ENCODE assay signal across 26 mouse cellular contexts in genomic region chr9:110965062-110965909, GRCm38 (mm10). TPM values are rescaled to one million over a fixed set of nuclear protein-coding genes. Genes with fewer than 3 reads are reported as not detected.
DNase-seq lines count a peak whose midpoint lies in the region; ATAC-seq and TF ChIP-seq lines count a peak whose summit lies in the region.
"Had no signal": no experiment of that assay in that cellular context is flagged by ENCODE, and none has a peak within 500 bp of the region (broad histone marks: within the 10 kb centered on the region; RNA-seq: fewer than 3 reads in every experiment).

No protein-coding gene starts in this region.

- no peak for TF ChIP-seq POLR2A in thymus, adult 2 months (IDR thresholded peaks at IDR 0.05; ENCODE audit: control insufficient read depth, extremely low read depth, insufficient read depth, low read length, poor library complexity)

- TF ChIP-seq CTCF in thymus, adult 2 months (IDR thresholded peaks at IDR 0.05; ENCODE audit: borderline replicate concordance, control insufficient read depth, extremely low read depth, insufficient read depth, low read length, poor library complexity), result no peak

- H3K27me3 ChIP-seq in thymus, adult 2 months (ENCODE audit: control insufficient read depth, insufficient read depth, low read length), result no peaks in the 10 kb centered on the region
- H3K27me3 ChIP-seq: heart, embryonic 13.5 days; limb, embryonic 12.5 days; liver, embryonic 15.5 days; neural tube, embryonic 15.5 days; Patski had no signal

- H3K27ac ChIP-seq in thymus, adult 2 months (ENCODE audit: control insufficient read depth, insufficient read depth, low read length), result no peak overlapping the region
- H3K27ac ChIP-seq: heart, embryonic 13.5 days; kidney, postnatal 0 days; left cerebral cortex, adult 2 months; limb, embryonic 12.5 days; liver, embryonic 15.5 days; midbrain, embryonic 10.5 days; neural tube, embryonic 15.5 days had no signal

- H3K36me3 ChIP-seq in thymus, adult 2 months (ENCODE audit: control insufficient read depth, insufficient read depth, low read length), result no peaks in the 10 kb centered on the region
- H3K36me3 ChIP-seq: heart, embryonic 13.5 days; limb, embryonic 12.5 days; liver, embryonic 15.5 days; midbrain, embryonic 10.5 days; neural tube, embryonic 15.5 days had no signal

- peak; percentile 46 for ATAC-seq in megakaryocyte progenitor cell, adult 5-6 weeks (replicated peaks; ENCODE audit: poor library complexity)
- ATAC-seq in megakaryocyte-erythroid progenitor cell, adult 5-6 weeks (replicated peaks; ENCODE audit: low FRiP score, low TSS enrichment, poor library complexity, severe bottlenecking), result no peak
- no peak for ATAC-seq in cerebellum, adult (ENCODE audit: insufficient number of reproducible peaks, low FRiP score, low TSS enrichment)
- ATAC-seq: forebrain, embryonic 14.5 days; hindbrain, embryonic 16.5 days; Patski had no signal

- DNase-seq in thymus, postnatal 0 days (ENCODE audit: low spot score), result peak; percentile 38
- DNase-seq in thymus, adult 2 months, result no peak
- peak; percentile 89 for DNase-seq in ES-CJ7 (ENCODE audit: low read depth, low spot score)
- no peak for DNase-seq in gastrocnemius, adult 18-20 months (ENCODE audit: low spot score)
- DNase-seq: cerebellum, adult 11-12 months; heart, postnatal 36 days; kidney, adult 11 months; lung, postnatal 14 days had no signal

- no peaks in the 10 kb centered on the region for H3K4me1 ChIP-seq in thymus, adult 2 months (replicated peaks; ENCODE audit: control insufficient read depth, insufficient read depth, low read length)
- H3K4me1 ChIP-seq: limb, embryonic 12.5 days; liver, embryonic 15.5 days; midbrain, embryonic 10.5 days; neural tube, embryonic 15.5 days had no signal

- 94% methylated on average over 22 of the region's 22 CpGs for WGBS in thymus, adult 2 months

- no peak overlapping the region for H3K4me3 ChIP-seq in thymus, adult 2 months (ENCODE audit: control insufficient read depth, insufficient read depth, low read length)
- H3K4me3 ChIP-seq: erythroblast, embryonic 14.5 days; heart, embryonic 13.5 days; left cerebral cortex, adult 2 months; limb, embryonic 12.5 days; liver, embryonic 15.5 days; midbrain, embryonic 10.5 days; neural tube, embryonic 15.5 days had no signal

RNA-seq across cellular contexts. Expression of gene Lrrc2, which starts 13.9 kb away (rescaled TPM):
- 0.08 and 0.38 TPM in 2 replicates for polyA plus RNA-seq in thymus, postnatal 0 days (2015; fragmentation: Nextera tagmentation; extraction: Ambion mirVana)
- polyA plus RNA-seq in thymus, adult 2 months (2012; rRNA removed), result 0.03 and 1.1 TPM in 2 replicates
- 0.35 TPM in 1 of 2 replicates, not detected in the other for total RNA-seq in megakaryocyte progenitor cell, adult 5-6 weeks (2015)
- not detected in 2 replicates for total RNA-seq in megakaryocyte progenitor cell, adult 5-6 weeks (2017)
- 1.2 TPM in 1 of 2 replicates, not detected in the other for total RNA-seq in megakaryocyte-erythroid progenitor cell, adult 5-6 weeks (2014; fragmentation: Nextera tagmentation)
- total RNA-seq in megakaryocyte-erythroid progenitor cell, adult 5-6 weeks (2017), result 0.72 TPM in 1 of 2 replicates, not detected in the other
- total RNA-seq in gastrocnemius, adult 18-20 months (2021), result 100 to 1,000 TPM in 1 of 2 experiments, 10 to 100 TPM in 1; 82.8 to 112 TPM
- polyA plus RNA-seq: erythroblast, embryonic 14.5 days; Patski had no signal

RNA-seq across cellular contexts. Expression of gene Tdgf1, which starts 19.3 kb away (rescaled TPM):
- polyA plus RNA-seq in thymus, postnatal 0 days (2015; fragmentation: Nextera tagmentation; extraction: Ambion mirVana), result 0.52 and 0.69 TPM in 2 replicates
- 0.47 and 0.66 TPM in 2 replicates for polyA plus RNA-seq in thymus, adult 2 months (2012; rRNA removed)
- not detected in 2 replicates for total RNA-seq in megakaryocyte progenitor cell, adult 5-6 weeks (2015)
- not detected in 2 replicates for total RNA-seq in megakaryocyte progenitor cell, adult 5-6 weeks (2017)
- not detected in 2 replicates for total RNA-seq in megakaryocyte-erythroid progenitor cell, adult 5-6 weeks (2014; fragmentation: Nextera tagmentation)
- total RNA-seq in megakaryocyte-erythroid progenitor cell, adult 5-6 weeks (2017), result not detected in 2 replicates
- not detected for total RNA-seq in gastrocnemius, adult 18-20 months (2021)
- total RNA-seq: adrenal gland, adult 18-20 months; gastrocnemius, postnatal 4 days; heart, postnatal 36 days had no signal
- polyA plus RNA-seq: embryonic facial prominence, embryonic 11.5 days; erythroblast, embryonic 14.5 days; forebrain, embryonic 14.5 days; heart, embryonic 13.5 days; kidney, postnatal 0 days; limb, embryonic 12.5 days; liver, embryonic 15.5 days; Patski had no signal

RNA-seq across cellular contexts. Expression of gene Rtp3, which starts 25.1 kb away (rescaled TPM):
- 0.14 and 0.20 TPM in 2 replicates for polyA plus RNA-seq in thymus, postnatal 0 days (2015; fragmentation: Nextera tagmentation; extraction: Ambion mirVana)
- polyA plus RNA-seq in thymus, adult 2 months (2012; rRNA removed), result 0.57 and 1.1 TPM in 2 replicates
- total RNA-seq in megakaryocyte progenitor cell, adult 5-6 weeks (2015), result not detected in 2 replicates
- total RNA-seq in megakaryocyte progenitor cell, adult 5-6 weeks (2017), result not detected in 2 replicates
- not detected in 2 replicates for total RNA-seq in megakaryocyte-erythroid progenitor cell, adult 5-6 weeks (2014; fragmentation: Nextera tagmentation)
- not detected in 2 replicates for total RNA-seq in megakaryocyte-erythroid progenitor cell, adult 5-6 weeks (2017)
- 1 to 10 TPM in 1 of 2 experiments, under 1 TPM in 1; 0.94 to 2.4 TPM for total RNA-seq in gastrocnemius, adult 18-20 months (2021)
- polyA plus RNA-seq: erythroblast, embryonic 14.5 days; forebrain, embryonic 14.5 days; hindbrain, embryonic 16.5 days; limb, embryonic 12.5 days; midbrain, embryonic 10.5 days had no signal

RNA-seq across cellular contexts. Expression of gene Fam240a, which starts 48.6 kb away (rescaled TPM):
- 0.67 and 0.82 TPM in 2 replicates for polyA plus RNA-seq in thymus, postnatal 0 days (2015; fragmentation: Nextera tagmentation; extraction: Ambion mirVana)
- polyA plus RNA-seq in thymus, adult 2 months (2012; rRNA removed), result 0.74 and 1.7 TPM in 2 replicates
- not detected in 2 replicates for total RNA-seq in megakaryocyte progenitor cell, adult 5-6 weeks (2015)
- not detected in 2 replicates for total RNA-seq in megakaryocyte progenitor cell, adult 5-6 weeks (2017)
- not detected in 2 replicates for total RNA-seq in megakaryocyte-erythroid progenitor cell, adult 5-6 weeks (2014; fragmentation: Nextera tagmentation)
- total RNA-seq in megakaryocyte-erythroid progenitor cell, adult 5-6 weeks (2017), result not detected in 2 replicates
- 1 to 10 TPM; 1.2 TPM for total RNA-seq in gastrocnemius, adult 18-20 months (2021)
- total RNA-seq: adrenal gland, adult 18-20 months; heart, postnatal 36 days; layer of hippocampus, adult 8-10 months; left cerebral cortex, adult 2 months had no signal
- polyA plus RNA-seq: embryonic facial prominence, embryonic 11.5 days; erythroblast, embryonic 14.5 days; forebrain, embryonic 14.5 days; heart, embryonic 13.5 days; hindbrain, embryonic 16.5 days; kidney, postnatal 0 days; limb, embryonic 12.5 days; liver, embryonic 15.5 days; midbrain, embryonic 10.5 days; neural tube, embryonic 15.5 days; Patski had no signal

RNA-seq across cellular contexts. Expression of gene Ltf, which starts 53.8 kb away (rescaled TPM):
- polyA plus RNA-seq in thymus, postnatal 0 days (2015; fragmentation: Nextera tagmentation; extraction: Ambion mirVana), result 2.4 and 8.0 TPM in 2 replicates
- polyA plus RNA-seq in thymus, adult 2 months (2012; rRNA removed), result 3.5 and 4.9 TPM in 2 replicates
- 147 and 161 TPM in 2 replicates for total RNA-seq in megakaryocyte progenitor cell, adult 5-6 weeks (2015)
- 168 and 196 TPM in 2 replicates for total RNA-seq in megakaryocyte progenitor cell, adult 5-6 weeks (2017)
- total RNA-seq in megakaryocyte-erythroid progenitor cell, adult 5-6 weeks (2014; fragmentation: Nextera tagmentation), result 126 TPM in 1 of 2 replicates, not detected in the other
- 5.8 and 33.5 TPM in 2 replicates for total RNA-seq in megakaryocyte-erythroid progenitor cell, adult 5-6 weeks (2017)
- total RNA-seq in gastrocnemius, adult 18-20 months (2021), result under 1 TPM in 1 of 2 experiments, not detected in 1; 0.07 TPM
- total RNA-seq: layer of hippocampus, adult 8-10 months had no signal
- polyA plus RNA-seq: erythroblast, embryonic 14.5 days; midbrain, embryonic 10.5 days had no signal

Comparison
In these comparisons a context has a peak if more than half of its experiments do, and no peak if none do; other contexts are left out.
1. DNase-seq: peak in thymus, postnatal 0 days (single experiment) and ES-CJ7 (single experiment); none in thymus, adult 2 months (single experiment) and gastrocnemius, adult 18-20 months (single experiment).
2. RNA of gene Lrrc2, which starts 13.9 kb away (total RNA-seq): 82.8 to 112 TPM in gastrocnemius, adult 18-20 months; 0.72 to 1.2 TPM in megakaryocyte-erythroid progenitor cell, adult 5-6 weeks and 0.35 TPM in megakaryocyte progenitor cell, adult 5-6 weeks; every median in the first group is over 10 times any median in the second.